Mouse (Mus musculus) ovary, postnatal 36 days (tissue): ENCODE results near the gene Abtb2.

ENCODE experiments used
- DNase-seq: peaks from one replicate; pipeline ENCODE4 v3.0.0; 2022; ENCODE audit warnings: low spot score, mixed read lengths

The Abtb2 gene

GRCm38 (mm10) chr2:103584093-103584492, 18.0 kb downstream of the Abtb2 start:
- no peak for DNase-seq

GRCm38 (mm10) chr2:103586423-103586822, 20.3 kb downstream of the Abtb2 start:
- no peak for DNase-seq

GRCm38 (mm10) chr2:103588776-103589175, 22.7 kb downstream of the Abtb2 start:
- no peak for DNase-seq

- DNase-seq, result no peak
Measured at GRCm38 (mm10) chr2:103589400-103589799, 23.3 kb downstream of the Abtb2 start.

GRCm38 (mm10) chr2:103590645-103591044, 24.5 kb downstream of the Abtb2 start:
- no peak for DNase-seq

GRCm38 (mm10) chr2:103591742-103592590, 25.9 kb downstream of the Abtb2 start:
- no peak for DNase-seq

GRCm38 (mm10) chr2:103592591-103592929, 26.4 kb downstream of the Abtb2 start:
- DNase-seq, result no peak

GRCm38 (mm10) chr2:103594592-103595011, 28.5 kb downstream of the Abtb2 start:
- DNase-seq, result no peak

- DNase-seq, result no peak
Measured at GRCm38 (mm10) chr2:103595028-103595651, 29.0 kb downstream of the Abtb2 start.

- no peak for DNase-seq
Measured at GRCm38 (mm10) chr2:103599296-103599695, 33.2 kb downstream of the Abtb2 start.

GRCm38 (mm10) chr2:103600165-103600891, 34.2 kb downstream of the Abtb2 start:
- DNase-seq, result no peak

- DNase-seq, result no peak
Measured at GRCm38 (mm10) chr2:103601126-103601525, 35.0 kb downstream of the Abtb2 start.

- no peak for DNase-seq
Measured at GRCm38 (mm10) chr2:103601531-103601930, 35.4 kb downstream of the Abtb2 start.

GRCm38 (mm10) chr2:103603209-103603608, 37.1 kb downstream of the Abtb2 start:
- no peak for DNase-seq

- no peak for DNase-seq
Measured at GRCm38 (mm10) chr2:103603869-103604268, 37.8 kb downstream of the Abtb2 start.

- no peak for DNase-seq
Measured at GRCm38 (mm10) chr2:103605805-103606498, 39.8 kb downstream of the Abtb2 start.

GRCm38 (mm10) chr2:103607926-103608325, 41.8 kb downstream of the Abtb2 start:
- DNase-seq, result no peak

GRCm38 (mm10) chr2:103608947-103609346, 42.8 kb downstream of the Abtb2 start:
- no peak for DNase-seq

- no peak for DNase-seq
Measured at GRCm38 (mm10) chr2:103609499-103609898, 43.4 kb downstream of the Abtb2 start.

GRCm38 (mm10) chr2:103610831-103611535, 44.9 kb downstream of the Abtb2 start:
- no peak for DNase-seq

- no peak for DNase-seq
Measured at GRCm38 (mm10) chr2:103613865-103614264, 47.8 kb downstream of the Abtb2 start.

GRCm38 (mm10) chr2:103615028-103615427, 48.9 kb downstream of the Abtb2 start:
- no peak for DNase-seq
